ENCODE assay signal across 20 mouse cellular contexts in the genomic region with DNA sequence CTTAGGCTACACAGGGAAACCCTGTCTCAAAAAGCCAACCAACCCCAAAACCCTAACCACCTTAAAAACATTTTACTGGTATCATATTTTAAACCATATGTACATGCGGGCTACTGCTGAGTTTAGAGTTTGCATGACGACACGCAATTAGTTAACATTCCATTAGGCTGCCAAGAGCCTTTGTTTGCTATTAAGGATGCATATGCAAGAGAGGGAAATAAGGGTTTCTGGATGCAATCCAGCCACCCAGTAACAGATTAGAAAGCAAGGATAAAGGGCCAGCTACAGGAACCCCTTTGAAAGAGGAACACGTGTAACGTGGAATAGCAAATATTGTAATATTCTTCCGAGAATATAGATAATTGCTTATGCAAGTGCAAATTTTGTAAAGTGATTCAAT.
"Had no signal": no experiment of that assay in that cellular context is flagged by ENCODE, and none has a peak within 500 bp of the region (broad histone marks: within the 10 kb centered on the region; RNA-seq: fewer than 3 reads in every experiment).

No protein-coding gene starts in this region.

- H3K27me3 ChIP-seq: kidney, embryonic 15.5 days; liver, embryonic 13.5 days; midbrain, embryonic 13.5 days; neural tube, embryonic 12.5 days; neural tube, embryonic 15.5 days; stomach, embryonic 15.5 days had no signal

- H3K4me1 ChIP-seq: kidney, embryonic 15.5 days; liver, embryonic 13.5 days; megakaryocyte, embryonic 14.5 days; midbrain, embryonic 10.5 days; midbrain, embryonic 13.5 days; neural tube, embryonic 12.5 days; neural tube, embryonic 15.5 days; stomach, embryonic 15.5 days had no signal

- H3K9me3 ChIP-seq: kidney, embryonic 15.5 days; liver, embryonic 13.5 days; midbrain, embryonic 10.5 days; midbrain, embryonic 13.5 days; neural tube, embryonic 12.5 days; neural tube, embryonic 15.5 days; stomach, embryonic 15.5 days had no signal

- H3K4me3 ChIP-seq: kidney, embryonic 15.5 days; left cerebral cortex, adult 2 months; liver, embryonic 13.5 days; megakaryocyte, embryonic 14.5 days; midbrain, embryonic 10.5 days; midbrain, embryonic 13.5 days; neural tube, embryonic 12.5 days; neural tube, embryonic 15.5 days; stomach, embryonic 15.5 days had no signal

- H3K9ac ChIP-seq: kidney, embryonic 15.5 days; liver, embryonic 13.5 days; midbrain, embryonic 13.5 days; neural tube, embryonic 12.5 days; neural tube, embryonic 15.5 days; stomach, embryonic 15.5 days had no signal

- H3K36me3 ChIP-seq: kidney, embryonic 15.5 days; liver, embryonic 13.5 days; midbrain, embryonic 10.5 days; midbrain, embryonic 13.5 days; neural tube, embryonic 12.5 days; neural tube, embryonic 15.5 days; stomach, embryonic 15.5 days had no signal

- ATAC-seq: lung, postnatal 0 days; midbrain, embryonic 13.5 days had no signal

- DNase-seq: kidney, adult 8-10 months; kidney, postnatal 10 days; kidney, postnatal 36 days; layer of hippocampus, postnatal 36 days; liver, embryonic 13.5 days; lung, adult 2 months; lung, postnatal 36 days; right cerebral cortex, adult 18-20 months; right cerebral cortex, postnatal 25 days; spleen, adult 18-20 months; thymus, postnatal 25 days had no signal

- H3K27ac ChIP-seq: kidney, embryonic 15.5 days; left cerebral cortex, adult 2 months; liver, embryonic 13.5 days; midbrain, embryonic 10.5 days; midbrain, embryonic 13.5 days; neural tube, embryonic 12.5 days; neural tube, embryonic 15.5 days; stomach, embryonic 15.5 days had no signal

- H3K4me2 ChIP-seq: kidney, embryonic 15.5 days; liver, embryonic 13.5 days; midbrain, embryonic 13.5 days; neural tube, embryonic 12.5 days; neural tube, embryonic 15.5 days; stomach, embryonic 15.5 days had no signal
